Mouse (Mus musculus): ENCODE measurements around the gene Mdm2. TPM values are rescaled to one million over a fixed set of nuclear protein-coding genes. Genes with fewer than 3 reads are reported as not detected.

Gene Mdm2
- polyA plus RNA-seq, 1 experiment, result 83.0 TPM

DNA sequence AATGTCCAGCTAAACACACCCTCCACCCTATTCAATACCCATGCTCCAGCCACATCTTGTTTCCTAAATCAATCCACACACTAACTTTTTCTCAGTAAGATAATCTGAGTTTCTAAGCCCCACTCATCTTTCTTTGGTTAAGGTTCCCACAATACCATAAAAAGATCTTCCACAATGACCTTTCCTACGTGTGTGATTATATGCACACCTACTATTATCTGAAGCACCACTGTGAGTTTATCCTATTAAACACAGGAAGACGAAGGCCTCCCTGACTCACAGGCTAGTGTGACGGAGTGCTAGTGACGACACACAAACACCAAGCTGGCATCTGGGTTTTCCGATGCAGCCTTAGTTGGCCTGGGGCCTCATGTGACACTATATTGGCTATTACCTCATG lies 17.6 kb downstream of the Mdm2 start:
- DNase-seq, result no peak
- 98% methylated on average over 5 of the region's 5 CpGs for WGBS
- H3K4me3 ChIP-seq (ENCODE audit: control insufficient read depth, insufficient read depth, low read length), result no peak overlapping the region
- H3K4me1 ChIP-seq (replicated peaks; ENCODE audit: control insufficient read depth, insufficient read depth, low read length), result no peaks in the 10 kb centered on the region
- H3K27ac ChIP-seq (ENCODE audit: control insufficient read depth, insufficient read depth, low read length), result no peak overlapping the region
- TF ChIP-seq CTCF (IDR thresholded peaks at IDR 0.05; ENCODE audit: borderline replicate concordance, control insufficient read depth, extremely low read depth, insufficient read depth, low read length, poor library complexity) (no peak), POLR2A (IDR thresholded peaks at IDR 0.05; ENCODE audit: control insufficient read depth, extremely low read depth, insufficient read depth, low read length, poor library complexity) (no peak)
- peaks cover 95% of the 10 kb centered on the region for H3K36me3 ChIP-seq (ENCODE audit: control insufficient read depth, insufficient read depth, low read length)
- H3K27me3 ChIP-seq (ENCODE audit: control insufficient read depth, insufficient read depth, low read length), result no peaks in the 10 kb centered on the region

DNA sequence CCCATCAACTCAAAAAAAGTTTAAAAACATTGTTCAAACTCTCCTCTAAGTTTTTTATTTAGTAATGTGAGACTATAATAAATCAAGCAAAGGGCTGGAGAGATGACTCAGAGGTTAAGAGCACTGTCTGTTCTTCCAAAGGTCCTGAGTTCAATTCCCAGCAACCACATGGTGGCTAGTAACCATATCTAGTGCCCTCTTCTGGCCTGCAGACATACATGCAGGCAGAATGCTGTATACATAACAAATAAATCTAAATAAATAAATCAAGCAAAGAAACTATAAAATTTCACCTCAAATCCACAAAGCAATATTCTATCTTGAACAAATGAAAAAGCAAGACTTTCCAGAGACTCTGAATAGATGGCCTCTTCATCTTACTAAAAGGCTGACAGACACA lies 18.4 kb downstream of the Mdm2 start:
- TF ChIP-seq CTCF (IDR thresholded peaks at IDR 0.05; ENCODE audit: borderline replicate concordance, control insufficient read depth, extremely low read depth, insufficient read depth, low read length, poor library complexity) (no peak), POLR2A (IDR thresholded peaks at IDR 0.05; ENCODE audit: control insufficient read depth, extremely low read depth, insufficient read depth, low read length, poor library complexity) (no peak)
- no peak for DNase-seq
- H3K4me1 ChIP-seq (replicated peaks; ENCODE audit: control insufficient read depth, insufficient read depth, low read length), result no peaks in the 10 kb centered on the region
- H3K36me3 ChIP-seq (ENCODE audit: control insufficient read depth, insufficient read depth, low read length), result peaks cover 87% of the 10 kb centered on the region
- H3K4me3 ChIP-seq (ENCODE audit: control insufficient read depth, insufficient read depth, low read length), result no peak overlapping the region
- H3K27ac ChIP-seq (ENCODE audit: control insufficient read depth, insufficient read depth, low read length), result no peak overlapping the region
- H3K27me3 ChIP-seq (ENCODE audit: control insufficient read depth, insufficient read depth, low read length), result no peaks in the 10 kb centered on the region

DNA sequence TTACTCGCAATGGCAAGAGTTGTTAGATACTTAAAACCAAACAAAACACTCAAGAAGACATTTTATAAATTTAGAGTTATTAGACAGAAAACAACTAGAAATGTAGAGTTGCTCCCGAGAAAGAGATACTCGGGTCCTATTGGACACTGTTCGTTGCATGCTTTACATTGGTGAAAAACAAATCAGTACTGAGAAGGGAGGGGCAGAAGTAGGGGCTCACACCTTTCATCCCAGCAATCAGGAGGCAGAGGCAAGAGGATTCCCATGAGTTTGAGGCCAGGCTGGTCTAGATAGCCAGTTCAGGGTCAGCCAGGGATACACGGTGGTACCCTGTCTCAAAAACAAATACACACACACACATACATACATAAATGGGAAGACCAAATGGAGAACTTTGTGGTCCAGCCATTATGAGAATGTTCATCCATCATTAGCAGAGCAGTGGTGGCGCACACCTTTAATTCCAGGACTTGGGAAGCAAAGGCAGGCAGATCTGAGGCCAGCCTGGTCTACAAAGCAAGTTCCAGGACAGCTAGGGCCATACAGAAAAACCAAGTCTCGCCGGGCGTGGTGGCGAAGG lies 19.1 kb downstream of the Mdm2 start:
- H3K4me1 ChIP-seq (replicated peaks; ENCODE audit: control insufficient read depth, insufficient read depth, low read length), result no peaks in the 10 kb centered on the region
- peaks cover 80% of the 10 kb centered on the region for H3K36me3 ChIP-seq (ENCODE audit: control insufficient read depth, insufficient read depth, low read length)
- no peak overlapping the region for H3K27ac ChIP-seq (ENCODE audit: control insufficient read depth, insufficient read depth, low read length)
- 96% methylated on average over 10 of the region's 10 CpGs for WGBS
- no peaks in the 10 kb centered on the region for H3K27me3 ChIP-seq (ENCODE audit: control insufficient read depth, insufficient read depth, low read length)
- DNase-seq, result no peak
- TF ChIP-seq CTCF (IDR thresholded peaks at IDR 0.05; ENCODE audit: borderline replicate concordance, control insufficient read depth, extremely low read depth, insufficient read depth, low read length, poor library complexity), result no peak
- TF ChIP-seq POLR2A (IDR thresholded peaks at IDR 0.05; ENCODE audit: control insufficient read depth, extremely low read depth, insufficient read depth, low read length, poor library complexity), result no peak
- no peak overlapping the region for H3K4me3 ChIP-seq (ENCODE audit: control insufficient read depth, insufficient read depth, low read length)

GRCm38 (mm10) chr10:117690770-117691296 lies 19.7 kb downstream of the Mdm2 start:
- no peak overlapping the region for H3K27ac ChIP-seq (ENCODE audit: control insufficient read depth, insufficient read depth, low read length)
- TF ChIP-seq POLR2A (IDR thresholded peaks at IDR 0.05; ENCODE audit: control insufficient read depth, extremely low read depth, insufficient read depth, low read length, poor library complexity), result no peak
- no peak for TF ChIP-seq CTCF (IDR thresholded peaks at IDR 0.05; ENCODE audit: borderline replicate concordance, control insufficient read depth, extremely low read depth, insufficient read depth, low read length, poor library complexity)
- no peak for DNase-seq
- H3K4me3 ChIP-seq (ENCODE audit: control insufficient read depth, insufficient read depth, low read length), result no peak overlapping the region
- 97% methylated on average over 3 of the region's 3 CpGs for WGBS
- peaks cover 74% of the 10 kb centered on the region for H3K36me3 ChIP-seq (ENCODE audit: control insufficient read depth, insufficient read depth, low read length)
- H3K4me1 ChIP-seq (replicated peaks; ENCODE audit: control insufficient read depth, insufficient read depth, low read length), result no peaks in the 10 kb centered on the region
- H3K27me3 ChIP-seq (ENCODE audit: control insufficient read depth, insufficient read depth, low read length), result no peaks in the 10 kb centered on the region

- Histone ChIP-seq H3K36me3 (ENCODE audit: control insufficient read depth, insufficient read depth, low read length) (peaks cover 66% of the 10 kb centered on the region), H3K4me3 (ENCODE audit: control insufficient read depth, insufficient read depth, low read length) (no peak overlapping the region), H3K27ac (ENCODE audit: control insufficient read depth, insufficient read depth, low read length) (no peak overlapping the region), H3K27me3 (ENCODE audit: control insufficient read depth, insufficient read depth, low read length) (no peaks in the 10 kb centered on the region), H3K4me1 (replicated peaks; ENCODE audit: control insufficient read depth, insufficient read depth, low read length) (no peaks in the 10 kb centered on the region)
- TF ChIP-seq CTCF (IDR thresholded peaks at IDR 0.05; ENCODE audit: borderline replicate concordance, control insufficient read depth, extremely low read depth, insufficient read depth, low read length, poor library complexity) (no peak), POLR2A (IDR thresholded peaks at IDR 0.05; ENCODE audit: control insufficient read depth, extremely low read depth, insufficient read depth, low read length, poor library complexity) (no peak)
- WGBS, result 92% methylated on average over 2 of the region's 2 CpGs
- DNase-seq, result no peak
Observed at GRCm38 (mm10) chr10:117690101-117690352, 20.5 kb downstream of the Mdm2 start.

DNA sequence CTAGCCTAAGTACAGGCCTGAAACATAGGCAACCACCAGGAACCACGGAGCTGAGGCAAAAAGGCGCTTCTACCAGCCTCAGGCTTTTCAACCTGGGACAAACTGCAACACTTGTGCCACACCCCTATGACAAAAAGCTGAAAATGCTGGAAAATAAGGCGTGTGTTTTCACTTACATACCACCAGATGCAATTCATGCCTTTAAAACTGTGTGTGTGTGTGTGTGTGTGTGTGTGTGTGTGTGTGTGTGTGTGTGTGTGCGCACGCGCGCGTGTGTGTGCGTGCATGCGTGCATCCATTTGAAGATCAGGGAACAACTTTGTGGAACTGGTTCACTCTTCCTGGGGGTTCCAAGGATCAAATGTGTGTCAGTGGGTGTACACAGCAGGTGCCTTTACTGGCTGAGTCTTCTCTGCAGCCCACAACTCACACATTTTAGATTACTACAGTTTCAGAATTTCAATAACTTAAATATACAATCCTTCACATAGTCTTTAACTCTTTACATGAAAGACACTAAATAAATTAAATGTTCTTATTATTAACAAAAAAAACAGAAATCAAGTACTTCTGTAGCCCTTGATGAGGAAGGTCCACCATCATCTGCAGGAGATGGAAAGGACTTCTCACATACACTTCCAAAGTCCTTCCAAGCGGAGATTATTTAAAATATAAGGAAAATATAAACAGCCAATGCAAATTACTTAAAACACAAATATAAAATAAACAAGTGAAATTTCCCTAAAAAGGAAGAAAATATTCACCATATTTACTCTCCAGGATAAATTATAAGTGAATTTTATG lies 21.1 kb downstream of the Mdm2 start:
- no peak overlapping the region for H3K27ac ChIP-seq (ENCODE audit: control insufficient read depth, insufficient read depth, low read length)
- no peak for DNase-seq
- 95% methylated on average over 11 of the region's 11 CpGs for WGBS
- no peak overlapping the region for H3K4me3 ChIP-seq (ENCODE audit: control insufficient read depth, insufficient read depth, low read length)
- H3K36me3 ChIP-seq (ENCODE audit: control insufficient read depth, insufficient read depth, low read length), result peaks cover 60% of the 10 kb centered on the region
- no peak for TF ChIP-seq POLR2A (IDR thresholded peaks at IDR 0.05; ENCODE audit: control insufficient read depth, extremely low read depth, insufficient read depth, low read length, poor library complexity)
- no peak for TF ChIP-seq CTCF (IDR thresholded peaks at IDR 0.05; ENCODE audit: borderline replicate concordance, control insufficient read depth, extremely low read depth, insufficient read depth, low read length, poor library complexity)
- no peaks in the 10 kb centered on the region for H3K27me3 ChIP-seq (ENCODE audit: control insufficient read depth, insufficient read depth, low read length)
- H3K4me1 ChIP-seq (replicated peaks; ENCODE audit: control insufficient read depth, insufficient read depth, low read length), result no peaks in the 10 kb centered on the region

Measured in thymus, adult 2 months (tissue).